Mouse (Mus musculus) hindbrain, embryonic 16.5 days (tissue): ENCODE data around the gene Siae. TPM values are rescaled to one million over a fixed set of nuclear protein-coding genes. Genes with fewer than 3 reads are reported as not detected.

Experiments
- ATAC-seq: fragments of 200-750 bp; cut with Nextera tagmentation; 2 replicates; pipeline ENCODE4 v1.8.0; 2017; ENCODE audit warnings: moderate TSS enrichment, moderate library complexity
- H3K27ac ChIP-seq: fragments of 300-500 bp; sonication (generic); 2 replicates; pipeline ENCODE4 v1.5.1; 2014; ENCODE audit warnings: low read depth, mild to moderate bottlenecking, control low read depth, low read length, moderate library complexity
- H3K27me3 ChIP-seq: fragments of 300-500 bp; sonication (generic); replicated peaks from 2 replicates; pipeline ENCODE4 v1.6.1; 2014; ENCODE audit warnings: low read length; ENCODE audit not compliant: control insufficient read depth, insufficient read depth
- H3K36me3 ChIP-seq: fragments of 300-500 bp; sonication (generic); 2 replicates; pipeline ENCODE4 v1.6.1; 2014; ENCODE audit warnings: mild to moderate bottlenecking, low read length, moderate library complexity, mixed read lengths; ENCODE audit not compliant: control insufficient read depth, insufficient read depth
- H3K4me1 ChIP-seq: fragments of 300-500 bp; sonication (generic); 2 replicates; pipeline ENCODE4 v1.6.1; 2014; ENCODE audit warnings: low read depth, low read length; ENCODE audit not compliant: control insufficient read depth, insufficient read depth
- H3K4me2 ChIP-seq: fragments of 300-500 bp; sonication (generic); 2 replicates; pipeline ENCODE4 v1.6.1; 2014; ENCODE audit warnings: mild to moderate bottlenecking, low read length, control low read depth, moderate library complexity
- H3K4me3 ChIP-seq: fragments of 300-500 bp; sonication (generic); 2 replicates; pipeline ENCODE4 v1.5.1; 2014; ENCODE audit warnings: mild to moderate bottlenecking, low read length, control low read depth, moderate library complexity
- H3K9ac ChIP-seq: fragments of 300-500 bp; sonication (generic); 2 replicates; pipeline ENCODE4 v1.6.1; 2014; ENCODE audit warnings: low read depth, mild to moderate bottlenecking, control low read depth, low read length, moderate library complexity
- H3K9me3 ChIP-seq: fragments of 300-500 bp; sonication (generic); 2 replicates; pipeline ENCODE4 v1.6.1; 2014; ENCODE audit warnings: mild to moderate bottlenecking, low read length, moderate library complexity; ENCODE audit not compliant: control insufficient read depth
- WGBS: fragments of 180-500 bp; shearing (Covaris S2); extraction: QIAGEN DNeasy Blood & Tissue Kit; methylation state at CpG from one replicate; pipeline ENCODE4 v1.1.7; 2014; 5-methylcytosine and 5-hydroxymethylcytosine counted together
- polyA plus RNA-seq: library from polyadenylated mRNA; unstranded; fragments of >200 nt; fragmentation: Nextera tagmentation; extraction: Ambion mirVana; gene quantifications from 2 replicates; pipeline ENCODE4 v1.2.1, GENCODE M21; 2015

Siae gene
- polyA plus RNA-seq, 1 experiment from 2014 or later = 17.4 TPM

GRCm38 (mm10) chr9:37539170-37540025, 16.1 kb upstream of the Siae start, which contains the start of gene Vsig2:
Gene Vsig2 (plus strand): TSS chr9:37539255.
- 52% methylated on average over 23 of the region's 23 CpGs for WGBS
- Histone ChIP-seq H3K36me3 (peaks cover 2% of the 10 kb centered on the region; the same call in 1 of the 2 replicates), H3K9me3 (no peaks in the 10 kb centered on the region), H3K4me2 (no peak within 1 kb of the TSS), H3K9ac (no peak within 1 kb of the TSS), H3K27me3 (peaks cover under 1% of the 10 kb centered on the region; the same call in 1 of the 2 replicates), H3K4me1 (no peaks in the 10 kb centered on the region; the same call in 1 of the 2 replicates), H3K27ac (no peak within 1 kb of the TSS), H3K4me3 (no peak within 1 kb of the TSS)
- no peak for ATAC-seq

GRCm38 (mm10) chr9:37540226-37540625, 15.3 kb upstream of the Siae start:
- ATAC-seq = no peak
- WGBS = 88% methylated on average over 4 of the region's 4 CpGs
- no peaks in the 10 kb centered on the region for H3K36me3 ChIP-seq
- no peak overlapping the region for H3K4me2 ChIP-seq
- H3K9ac ChIP-seq = no peak overlapping the region
- H3K4me1 ChIP-seq = peaks cover 8% of the 10 kb centered on the region
- H3K4me3 ChIP-seq = no peak overlapping the region
- H3K9me3 ChIP-seq = no peaks in the 10 kb centered on the region
- peaks cover 2% of the 10 kb centered on the region for H3K27me3 ChIP-seq
- no peak overlapping the region for H3K27ac ChIP-seq

DNA sequence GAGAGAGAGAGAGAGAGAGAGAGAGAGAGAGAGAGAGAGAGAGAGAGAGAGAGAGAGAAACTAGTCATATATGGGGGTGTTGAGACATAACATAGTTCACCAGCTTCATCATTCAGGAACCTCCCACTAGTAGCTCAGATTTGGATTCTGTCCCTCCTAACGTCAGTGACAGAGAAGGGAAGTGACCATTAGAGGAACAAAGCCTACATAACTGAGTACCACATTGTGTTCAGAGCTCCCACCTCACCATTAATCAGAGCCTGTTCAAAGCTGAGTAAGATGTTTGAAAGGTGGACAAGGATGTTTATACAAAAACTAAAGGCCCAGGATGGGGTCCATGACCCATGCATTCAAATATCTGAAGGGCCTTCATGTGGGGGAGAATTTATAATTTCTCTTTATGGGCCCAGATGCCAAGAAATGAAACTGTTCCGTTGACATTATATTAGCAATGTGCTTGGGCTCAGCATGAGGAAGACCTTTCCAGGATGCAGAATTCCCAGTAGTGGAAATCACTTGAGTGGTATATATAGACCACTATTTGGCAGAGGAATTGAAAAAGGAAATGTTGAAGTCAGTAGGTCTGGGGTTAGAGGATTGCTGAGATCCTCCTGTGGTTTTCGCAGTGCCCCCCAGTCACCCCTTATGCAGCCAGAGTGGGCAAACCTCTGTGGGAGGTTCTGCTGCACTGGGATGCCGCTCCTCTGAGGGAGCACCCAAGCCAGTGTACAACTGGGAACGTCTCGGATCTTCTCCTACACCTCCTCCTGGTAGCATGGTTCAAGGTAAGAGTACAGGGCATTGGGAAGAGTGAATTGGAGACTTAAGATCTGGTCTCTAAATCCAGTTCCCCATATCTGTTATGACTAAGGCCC, 14.6 kb upstream of the Siae start:
- Histone ChIP-seq H3K36me3 (no peaks in the 10 kb centered on the region), H3K27ac (no peak overlapping the region), H3K4me2 (no peak overlapping the region), H3K9ac (no peak overlapping the region), H3K9me3 (no peaks in the 10 kb centered on the region), H3K4me1 (peaks cover 10% of the 10 kb centered on the region), H3K4me3 (no peak overlapping the region), H3K27me3 (peaks cover 9% of the 10 kb centered on the region)
- no peak for ATAC-seq
- 88% methylated on average over 6 of the region's 6 CpGs for WGBS

DNA sequence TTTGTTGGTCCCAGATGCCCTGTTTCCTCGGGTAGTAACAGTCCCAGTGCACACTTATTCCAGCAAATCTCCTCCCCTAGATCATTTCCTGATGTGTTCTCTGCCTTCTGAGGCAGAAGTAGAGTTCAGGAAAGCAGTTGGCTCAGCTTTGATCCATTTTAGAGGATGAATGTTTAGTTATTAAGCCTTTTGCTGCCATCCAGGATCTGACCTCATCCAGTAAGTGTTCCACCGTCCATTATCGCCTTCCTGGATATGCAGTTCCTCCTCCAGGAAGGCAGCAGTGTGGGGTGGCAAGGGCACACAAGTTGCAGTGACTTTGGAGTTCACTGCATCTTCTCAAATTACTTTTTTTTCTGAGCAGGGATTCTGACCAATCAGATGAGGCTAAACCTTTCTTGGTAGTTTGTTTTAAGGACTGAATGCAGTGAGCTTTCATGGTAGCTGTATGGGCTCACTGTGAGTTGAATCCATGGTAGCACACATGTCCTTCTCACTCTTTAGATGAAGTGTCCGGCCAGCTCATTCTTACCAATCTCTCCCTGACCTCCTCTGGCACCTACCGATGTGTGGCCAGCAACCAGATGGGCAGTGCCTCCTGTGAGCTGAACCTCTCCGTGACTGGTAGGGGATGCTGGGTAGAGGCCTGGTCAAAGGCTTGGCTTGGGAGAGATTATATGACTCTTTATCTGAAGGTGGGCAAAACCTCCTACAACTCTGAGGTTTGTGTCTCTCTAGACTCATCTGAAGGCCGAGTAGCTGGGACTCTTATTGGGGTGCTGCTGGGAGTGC, 13.5 kb upstream of the Siae start:
- Histone ChIP-seq H3K9me3 (no peaks in the 10 kb centered on the region), H3K27ac (no peak overlapping the region), H3K4me2 (no peak overlapping the region), H3K4me1 (peaks cover 10% of the 10 kb centered on the region), H3K36me3 (no peaks in the 10 kb centered on the region), H3K4me3 (no peak overlapping the region), H3K9ac (no peak overlapping the region), H3K27me3 (peaks cover 15% of the 10 kb centered on the region)
- WGBS = 70% methylated on average over 7 of the region's 7 CpGs
- no peak for ATAC-seq

GRCm38 (mm10) chr9:37543869-37544440, 11.5 kb upstream of the Siae start:
- H3K4me3 ChIP-seq = peak overlapping the region; percentile 37; the same call in 1 of the 2 replicates
- peak overlapping the region; percentile 71 for H3K4me2 ChIP-seq
- H3K9me3 ChIP-seq = no peaks in the 10 kb centered on the region
- no peak for ATAC-seq
- 23% methylated on average over 12 of the region's 12 CpGs for WGBS
- H3K27me3 ChIP-seq = peaks cover 18% of the 10 kb centered on the region
- H3K36me3 ChIP-seq = no peaks in the 10 kb centered on the region
- no peak overlapping the region for H3K9ac ChIP-seq
- H3K4me1 ChIP-seq = peaks cover 10% of the 10 kb centered on the region
- no peak overlapping the region for H3K27ac ChIP-seq

- Histone ChIP-seq H3K9ac (peak overlapping the region; percentile 45; the same call in 1 of the 2 replicates), H3K27me3 (peaks cover 23% of the 10 kb centered on the region), H3K4me1 (peaks cover 10% of the 10 kb centered on the region), H3K4me2 (peak overlapping the region; percentile 71), H3K36me3 (no peaks in the 10 kb centered on the region), H3K27ac (no peak overlapping the region), H3K4me3 (peak overlapping the region; percentile 37), H3K9me3 (no peaks in the 10 kb centered on the region)
- peak; percentile 57 for ATAC-seq
- WGBS = under 1% methylated on average over 29 of the region's 29 CpGs
These were observed 10.9 kb upstream of the Siae start for GRCm38 (mm10) chr9:37544447-37545165.

- Histone ChIP-seq H3K9ac (peak overlapping the region; percentile 45; the same call in 1 of the 2 replicates), H3K4me1 (peaks cover 10% of the 10 kb centered on the region), H3K4me2 (peak overlapping the region; percentile 71), H3K36me3 (no peaks in the 10 kb centered on the region), H3K27ac (no peak overlapping the region), H3K9me3 (no peaks in the 10 kb centered on the region), H3K27me3 (peaks cover 23% of the 10 kb centered on the region), H3K4me3 (peak overlapping the region; percentile 37)
- peak; percentile 41 for ATAC-seq
- 6% methylated on average over 16 of the region's 17 CpGs for WGBS
These were observed 10.3 kb upstream of the Siae start for GRCm38 (mm10) chr9:37545166-37545610.
